Mouse (Mus musculus): ENCODE data around the gene Olfr1170. TPM values are rescaled to one million over a fixed set of nuclear protein-coding genes. Genes with fewer than 3 reads are reported as not detected.

The Olfr1170 gene
- not detected for total RNA-seq (2021)
- long read RNA-seq, experiment 1: 0 reads
- long read RNA-seq, experiment 2: 0 reads

DNA sequence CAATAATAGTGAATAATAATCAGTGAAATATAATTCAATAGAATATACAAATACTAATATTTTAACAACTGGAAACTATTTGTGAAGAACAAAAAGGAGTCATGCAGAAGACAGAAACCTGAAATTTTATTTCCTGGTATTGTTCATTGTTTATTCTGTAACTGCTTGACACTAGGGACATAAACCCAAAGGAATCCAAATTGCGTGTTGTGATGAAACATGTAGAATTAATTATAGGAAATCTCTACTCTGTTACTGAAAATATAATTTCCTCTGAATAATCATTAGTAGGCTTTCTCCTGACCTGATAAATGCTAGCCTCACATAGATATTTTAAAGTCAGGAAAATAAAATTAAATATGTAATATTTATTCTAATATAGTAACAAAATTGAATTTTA is at the start of gene Olfr1170:
Gene Olfr1170, minus strand, starts transcription at position 101 of the 400 bp plus-strand sequence.
- intact Hi-C loops (cut with DNase I): no loop called here

GRCm38 (mm10) chr2:88220784-88221183 is 7.3 kb downstream of the Olfr1170 start:
- intact Hi-C loops (cut with DNase I): no loop called here
- no peak for DNase-seq

More for the DNA sequence above, at the start of gene Olfr1170:
- DNase-seq: no peak

- intact Hi-C loops (cut with DNase I): no loop called here
- no peak for DNase-seq
Measured at GRCm38 (mm10) chr2:88181580-88181979, 46.6 kb downstream of the Olfr1170 start, which contains the start of gene Olfr1168. Gene Olfr1168, plus strand, starts transcription at chr2:88181880.

Other genes starting within 250 kb of the Olfr1170 start
- gene Olfr1158, start 238.2 kb downstream of the Olfr1170 start, total RNA-seq (2021): not detected
- gene Olfr1160, start 220.1 kb downstream of the Olfr1170 start, total RNA-seq (2021): not detected
- not detected for gene Olfr1161, start 205.6 kb downstream of the Olfr1170 start, total RNA-seq (2021)
- not detected for gene Olfr73, start 190.6 kb downstream of the Olfr1170 start, total RNA-seq (2021)
- not detected for gene Olfr1162, start 177.2 kb downstream of the Olfr1170 start, total RNA-seq (2021)
- gene Olfr1163, start 156.5 kb downstream of the Olfr1170 start, total RNA-seq (2021): not detected
- not detected for gene Olfr1164, start 134.4 kb downstream of the Olfr1170 start, total RNA-seq (2021)
- gene Olfr1166, start 100.1 kb downstream of the Olfr1170 start, total RNA-seq (2021): not detected
- not detected for gene Olfr1167, start 73.1 kb downstream of the Olfr1170 start, total RNA-seq (2021)
- gene Olfr1168, start 46.5 kb downstream of the Olfr1170 start, total RNA-seq (2021): not detected
- gene Olfr1173, start 51.5 kb upstream of the Olfr1170 start, total RNA-seq (2021): not detected
- gene Olfr1174-ps, start 86.8 kb upstream of the Olfr1170 start, total RNA-seq (2021): not detected
- gene Olfr1175-ps, start 98.9 kb upstream of the Olfr1170 start, total RNA-seq (2021): not detected
- gene Olfr1176, start 108.4 kb upstream of the Olfr1170 start, total RNA-seq (2021): not detected
- gene Olfr1177-ps, start 118.2 kb upstream of the Olfr1170 start, total RNA-seq (2021): not detected
- not detected for gene Olfr1178, start 158.7 kb upstream of the Olfr1170 start, total RNA-seq (2021)
- gene Olfr1179, start 178.1 kb upstream of the Olfr1170 start, total RNA-seq (2021): not detected
- gene Olfr1180, start 190.8 kb upstream of the Olfr1170 start, total RNA-seq (2021): not detected
- not detected for gene Olfr1181, start 197.8 kb upstream of the Olfr1170 start, total RNA-seq (2021)
- gene Gm13757, start 220.8 kb upstream of the Olfr1170 start, total RNA-seq (2021): not detected
- gene Olfr1183, start 226.5 kb upstream of the Olfr1170 start, total RNA-seq (2021): not detected

All from gastrocnemius, postnatal 36 days (tissue).